Mouse (Mus musculus) heart, adult 2 months (tissue): ENCODE data around the gene Cyp2e1. TPM values are rescaled to one million over a fixed set of nuclear protein-coding genes. Genes with fewer than 3 reads are reported as not detected.

Experiments
- DNase-seq, 2 experiments: peaks; one replicate each; pipeline ENCODE4 v3.0.0; 2021
- H3K27ac ChIP-seq: fragments of 200-600 bp; 2 replicates; pipeline ENCODE4 v1.8.1; 2022
- H3K27me3 ChIP-seq: fragments of 200-500 bp; 2 replicates; pipeline ENCODE4 v1.6.1; 2012; ENCODE audit warnings: mild to moderate bottlenecking, low read length, inconsistent platforms, mixed read lengths; ENCODE audit not compliant: control insufficient read depth, insufficient read depth
- H3K36me3 ChIP-seq: fragments of 200-500 bp; 2 replicates; pipeline ENCODE4 v1.6.1; 2012; ENCODE audit warnings: low read length, inconsistent platforms; ENCODE audit not compliant: control insufficient read depth, insufficient read depth
- H3K4me1 ChIP-seq: fragments of 200-500 bp; 2 replicates; pipeline ENCODE4 v1.6.1; 2011; ENCODE audit warnings: low read length; ENCODE audit not compliant: control insufficient read depth, insufficient read depth
- H3K4me3 ChIP-seq: fragments of 200-600 bp; 2 replicates; pipeline ENCODE4 v1.8.1; 2022
- H3K79me2 ChIP-seq: fragments of 200-500 bp; replicated peaks from 2 replicates; pipeline ENCODE4 v1.6.1; 2012; ENCODE audit warnings: mild to moderate bottlenecking, inconsistent platforms, low read length, moderate library complexity, mixed read lengths; ENCODE audit not compliant: control insufficient read depth, insufficient read depth
- H3K9ac ChIP-seq: fragments of 200-500 bp; 2 replicates; pipeline ENCODE4 v1.6.1; 2012; ENCODE audit warnings: low read depth, mild to moderate bottlenecking, control low read depth, inconsistent platforms, low read length, mixed read lengths
- CTCF ChIP-seq: fragments of 200-600 bp; IDR thresholded peaks from 2 replicates; pipeline ENCODE4 v1.8.1; 2022; ENCODE audit warnings: antibody characterized with exemption, mild to moderate bottlenecking, moderate library complexity
- EP300 ChIP-seq: fragments of 200-500 bp; IDR thresholded peaks from 2 replicates; pipeline ENCODE4 v1.6.1; 2011; ENCODE audit warnings: low read depth, low read length, control low read depth; ENCODE audit not compliant: insufficient read depth
- POLR2A ChIP-seq: fragments of 200-500 bp; IDR thresholded peaks from 2 replicates; pipeline ENCODE4 v1.6.1; 2011; ENCODE audit warnings: mild to moderate bottlenecking, low read depth, low read length, control low read depth; ENCODE audit not compliant: insufficient read depth
- WGBS: fragments of 180-500 bp; shearing (Covaris S2); methylation state at CpG from one replicate; pipeline ENCODE4 v1.1.7; 2018; 5-methylcytosine and 5-hydroxymethylcytosine counted together
- intact Hi-C: fragments of 180-260 bp; cut with DNase I; formaldehyde crosslinking; loops from one replicate; pipeline ENCODE4 v1.15.1; 2025
- polyA plus RNA-seq: library from polyadenylated mRNA; depleted of rRNA; stranded (reverse); fragments of >200 nt; gene quantifications from 2 replicates; pipeline ENCODE4 v1.2.3, GENCODE M21; 2012; rRNA removed
- total RNA-seq, 2 experiments: library from RNA; stranded (reverse); gene quantifications; 2 replicates each; pipeline ENCODE4 v1.2.3; 2021

The Cyp2e1 gene
- total and polyA plus RNA-seq, 3 experiments = 9.6 to 18.7 (median 12.7) TPM

- Histone ChIP-seq H3K9ac (no peak overlapping the region), H3K36me3 (no peaks in the 10 kb centered on the region), H3K4me1 (peaks cover 2% of the 10 kb centered on the region; the same call in 1 of the 2 replicates), H3K27ac (no peak overlapping the region), H3K79me2 (no peaks in the 10 kb centered on the region), H3K27me3 (no peaks in the 10 kb centered on the region), H3K4me3 (no peak overlapping the region; the same call in 1 of the 2 replicates)
- 43% methylated on average over 5 of the region's 5 CpGs for WGBS
- intact Hi-C loops = no loop called here
- DNase-seq = no peak
- TF ChIP-seq POLR2A (no peak), EP300 (no peak), CTCF (no peak)
Measured at GRCm38 (mm10) chr7:140821305-140821652, 57.7 kb downstream of the Cyp2e1 start.

- no peak for DNase-seq
- intact Hi-C loops = no loop called here
- peaks cover 2% of the 10 kb centered on the region; the same call in 1 of the 2 replicates for H3K4me1 ChIP-seq
- no peaks in the 10 kb centered on the region for H3K36me3 ChIP-seq
- H3K4me3 ChIP-seq = peak within 1 kb of the TSS; percentile 27; the same call in 1 of the 2 replicates
- no peaks in the 10 kb centered on the region for H3K27me3 ChIP-seq
- TF ChIP-seq POLR2A (no peak), EP300 (no peak), CTCF (no peak)
- peak within 1 kb of the TSS; percentile 33 for H3K9ac ChIP-seq
- no peaks in the 10 kb centered on the region for H3K79me2 ChIP-seq
- H3K27ac ChIP-seq = no peak within 1 kb of the TSS
- WGBS = 3% methylated on average over 21 of the region's 21 CpGs
Measured at GRCm38 (mm10) chr7:140821653-140822329, 58.3 kb downstream of the Cyp2e1 start, which contains the start of gene Zfp941. Gene Zfp941, minus strand, starts transcription at chr7:140822178.

- no peak overlapping the region for H3K4me3 ChIP-seq
- intact Hi-C loops = no loop called here
- no peak for DNase-seq
- TF ChIP-seq CTCF = no peak
- TF ChIP-seq EP300 = no peak
- no peak for TF ChIP-seq POLR2A
- H3K27ac ChIP-seq = no peak overlapping the region
- WGBS = 91% methylated on average over 4 of the region's 4 CpGs
- peaks cover 2% of the 10 kb centered on the region; the same call in 1 of the 2 replicates for H3K4me1 ChIP-seq
- H3K36me3 ChIP-seq = no peaks in the 10 kb centered on the region
- H3K9ac ChIP-seq = no peak overlapping the region
- no peaks in the 10 kb centered on the region for H3K27me3 ChIP-seq
- H3K79me2 ChIP-seq = no peaks in the 10 kb centered on the region
Measured at GRCm38 (mm10) chr7:140822731-140823130, 59.2 kb downstream of the Cyp2e1 start.

Other genes with a start within 250 kb of the Cyp2e1 start
- gene Olfr538, start 195.9 kb upstream of the Cyp2e1 start, total RNA-seq = not detected
- not detected in 2 replicates for gene Olfr538, start 195.9 kb upstream of the Cyp2e1 start, polyA plus RNA-seq
- gene Olfr46, start 162.5 kb upstream of the Cyp2e1 start, total RNA-seq = not detected
- gene Olfr46, start 162.5 kb upstream of the Cyp2e1 start, polyA plus RNA-seq = not detected in 2 replicates
- not detected for gene Olfr61, start 134.8 kb upstream of the Cyp2e1 start, total RNA-seq
- not detected in 2 replicates for gene Olfr61, start 134.8 kb upstream of the Cyp2e1 start, polyA plus RNA-seq
- not detected for gene Olfr53, start 117.3 kb upstream of the Cyp2e1 start, total RNA-seq
- not detected in 2 replicates for gene Olfr53, start 117.3 kb upstream of the Cyp2e1 start, polyA plus RNA-seq
- gene Olfr539, start 103.8 kb upstream of the Cyp2e1 start, total RNA-seq = not detected
- gene Olfr539, start 103.8 kb upstream of the Cyp2e1 start, polyA plus RNA-seq = not detected in 2 replicates
- not detected for gene Olfr45, start 81.8 kb upstream of the Cyp2e1 start, total RNA-seq
- not detected in 2 replicates for gene Olfr45, start 81.8 kb upstream of the Cyp2e1 start, polyA plus RNA-seq
- gene Olfr541, start 66.5 kb upstream of the Cyp2e1 start, total RNA-seq = not detected
- not detected in 2 replicates for gene Olfr541, start 66.5 kb upstream of the Cyp2e1 start, polyA plus RNA-seq
- gene Syce1, start 24.1 kb downstream of the Cyp2e1 start, total RNA-seq = not detected
- gene Syce1, start 24.1 kb downstream of the Cyp2e1 start, polyA plus RNA-seq = 0.10 TPM in 1 of 2 replicates, not detected in the other
- under 1 TPM; 0.14 to 0.29 TPM for gene Zfp941, start 58.4 kb downstream of the Cyp2e1 start, total RNA-seq
- gene Zfp941, start 58.4 kb downstream of the Cyp2e1 start, polyA plus RNA-seq = 0.10 and 0.15 TPM in 2 replicates
- gene Urah, start 71.3 kb downstream of the Cyp2e1 start, total RNA-seq = 1 to 10 TPM; 1.1 to 1.4 TPM
- 0.85 and 2.2 TPM in 2 replicates for gene Urah, start 71.3 kb downstream of the Cyp2e1 start, polyA plus RNA-seq
- 10 to 100 TPM; 22.6 to 27.5 TPM for gene Scgb1c1, start 81.8 kb downstream of the Cyp2e1 start, total RNA-seq
- 54.5 and 56.6 TPM in 2 replicates for gene Scgb1c1, start 81.8 kb downstream of the Cyp2e1 start, polyA plus RNA-seq
- gene Odf3, start 84.1 kb downstream of the Cyp2e1 start, total RNA-seq = not detected
- gene Odf3, start 84.1 kb downstream of the Cyp2e1 start, polyA plus RNA-seq = 0.25 and 0.38 TPM in 2 replicates
- not detected for gene Gm45785, start 92.6 kb downstream of the Cyp2e1 start, total RNA-seq
- not detected in 2 replicates for gene Gm45785, start 92.6 kb downstream of the Cyp2e1 start, polyA plus RNA-seq
- 10 to 100 TPM; 20.1 to 23.6 TPM for gene Ric8a, start 93.2 kb downstream of the Cyp2e1 start, total RNA-seq
- gene Ric8a, start 93.2 kb downstream of the Cyp2e1 start, polyA plus RNA-seq = 37.6 and 42.8 TPM in 2 replicates
- 10 to 100 TPM in 1 of 2 experiments, 1 to 10 TPM in 1; 8.8 to 12.3 TPM for gene Bet1l, start 93.8 kb downstream of the Cyp2e1 start, total RNA-seq
- gene Bet1l, start 93.8 kb downstream of the Cyp2e1 start, polyA plus RNA-seq = 12.4 and 17.0 TPM in 2 replicates
- 10 to 100 TPM; 72.6 to 86.1 TPM for gene Psmd13, start 118.2 kb downstream of the Cyp2e1 start, total RNA-seq
- 50.8 and 71.0 TPM in 2 replicates for gene Psmd13, start 118.2 kb downstream of the Cyp2e1 start, polyA plus RNA-seq
- 10 to 100 TPM; 53.1 to 60.6 TPM for gene Sirt3, start 118.6 kb downstream of the Cyp2e1 start, total RNA-seq
- gene Sirt3, start 118.6 kb downstream of the Cyp2e1 start, polyA plus RNA-seq = 86.9 and 100 TPM in 2 replicates
- 1,000 to 10,000 TPM; 2,777 to 3,250 TPM for gene Cox8b, start 136.7 kb downstream of the Cyp2e1 start, total RNA-seq
- 1,727 and 2,194 TPM in 2 replicates for gene Cox8b, start 136.7 kb downstream of the Cyp2e1 start, polyA plus RNA-seq
- gene Nlrp6, start 157.2 kb downstream of the Cyp2e1 start, total RNA-seq = under 1 TPM in 1 of 2 experiments, not detected in 1; 0.07 TPM
- 0.04 and 0.06 TPM in 2 replicates for gene Nlrp6, start 157.2 kb downstream of the Cyp2e1 start, polyA plus RNA-seq
- gene Pgghg, start 177.7 kb downstream of the Cyp2e1 start, total RNA-seq = 1 to 10 TPM; 4.0 to 5.8 TPM
- 13.0 and 14.1 TPM in 2 replicates for gene Pgghg, start 177.7 kb downstream of the Cyp2e1 start, polyA plus RNA-seq
- gene Ifitm5, start 186.6 kb downstream of the Cyp2e1 start, total RNA-seq = under 1 TPM; 0.32 to 0.34 TPM
- gene Ifitm5, start 186.6 kb downstream of the Cyp2e1 start, polyA plus RNA-seq = 1.1 and 2.0 TPM in 2 replicates
- gene Gm45717, start 192.2 kb downstream of the Cyp2e1 start, total RNA-seq = not detected
- gene Gm45717, start 192.2 kb downstream of the Cyp2e1 start, polyA plus RNA-seq = not detected in 2 replicates
- gene Ifitm2, start 192.2 kb downstream of the Cyp2e1 start, total RNA-seq = 100 to 1,000 TPM; 107 to 113 TPM
- gene Ifitm2, start 192.2 kb downstream of the Cyp2e1 start, polyA plus RNA-seq = 368 and 425 TPM in 2 replicates
- 1 to 10 TPM; 6.1 to 7.7 TPM for gene Ifitm1, start 203.5 kb downstream of the Cyp2e1 start, total RNA-seq
- 16.1 and 52.2 TPM in 2 replicates for gene Ifitm1, start 203.5 kb downstream of the Cyp2e1 start, polyA plus RNA-seq
- gene Ifitm3, start 247.0 kb downstream of the Cyp2e1 start, total RNA-seq = 100 to 1,000 TPM; 115 to 123 TPM
- gene Ifitm3, start 247.0 kb downstream of the Cyp2e1 start, polyA plus RNA-seq = 274 and 332 TPM in 2 replicates